Mouse (Mus musculus) forebrain, embryonic 16.5 days (tissue): ENCODE data around the gene Olfr458. TPM values are rescaled to one million over a fixed set of nuclear protein-coding genes. Genes with fewer than 3 reads are reported as not detected.

Experiments
- ATAC-seq: fragments of 200-750 bp; cut with Nextera tagmentation; 2 replicates; pipeline ENCODE4 v1.8.0; 2017; ENCODE audit warnings: mild to moderate bottlenecking, moderate library complexity
- H3K27ac ChIP-seq: fragments of 300-500 bp; sonication (generic); 2 replicates; pipeline ENCODE4 v1.5.1; 2014; ENCODE audit warnings: low read length, control low read depth
- H3K27me3 ChIP-seq: fragments of 300-500 bp; sonication (generic); replicated peaks from 2 replicates; pipeline ENCODE4 v1.6.1; 2014; ENCODE audit warnings: low read length; ENCODE audit not compliant: control insufficient read depth, insufficient read depth
- H3K36me3 ChIP-seq: fragments of 300-500 bp; sonication (generic); 2 replicates; pipeline ENCODE4 v1.6.1; 2014; ENCODE audit not compliant: control insufficient read depth, insufficient read depth
- H3K4me1 ChIP-seq: fragments of 300-500 bp; sonication (generic); replicated peaks from 2 replicates; pipeline ENCODE4 v1.6.1; 2014; ENCODE audit warnings: low read length; ENCODE audit not compliant: control insufficient read depth, insufficient read depth
- H3K4me2 ChIP-seq: fragments of 300-500 bp; sonication (generic); 2 replicates; pipeline ENCODE4 v1.6.1; 2014; ENCODE audit warnings: mild to moderate bottlenecking, low read length, control low read depth
- H3K4me3 ChIP-seq: fragments of 300-500 bp; sonication (generic); replicated peaks from 2 replicates; pipeline ENCODE4 v1.5.1; 2014; ENCODE audit warnings: mild to moderate bottlenecking, low read length, control low read depth
- H3K9ac ChIP-seq: fragments of 300-500 bp; sonication (generic); replicated peaks from 2 replicates; pipeline ENCODE4 v1.6.1; 2014; ENCODE audit warnings: low read depth, low read length, control low read depth
- H3K9me3 ChIP-seq: fragments of 300-500 bp; sonication (generic); 2 replicates; pipeline ENCODE4 v1.6.1; 2016; ENCODE audit warnings: low read length; ENCODE audit not compliant: control insufficient read depth
- WGBS: fragments of 180-500 bp; shearing (Covaris S2); extraction: QIAGEN DNeasy Blood & Tissue Kit; methylation state at CpG from one replicate; pipeline ENCODE4 v1.1.7; 2014; 5-methylcytosine and 5-hydroxymethylcytosine counted together
- polyA plus RNA-seq: library from polyadenylated mRNA; unstranded; fragments of >200 nt; fragmentation: Nextera tagmentation; extraction: Ambion mirVana; gene quantifications from 2 replicates; pipeline ENCODE4 v1.2.1, GENCODE M21; 2015

Gene Olfr458
- polyA plus RNA-seq, 1 experiment from 2014 or later = not detected

DNA sequence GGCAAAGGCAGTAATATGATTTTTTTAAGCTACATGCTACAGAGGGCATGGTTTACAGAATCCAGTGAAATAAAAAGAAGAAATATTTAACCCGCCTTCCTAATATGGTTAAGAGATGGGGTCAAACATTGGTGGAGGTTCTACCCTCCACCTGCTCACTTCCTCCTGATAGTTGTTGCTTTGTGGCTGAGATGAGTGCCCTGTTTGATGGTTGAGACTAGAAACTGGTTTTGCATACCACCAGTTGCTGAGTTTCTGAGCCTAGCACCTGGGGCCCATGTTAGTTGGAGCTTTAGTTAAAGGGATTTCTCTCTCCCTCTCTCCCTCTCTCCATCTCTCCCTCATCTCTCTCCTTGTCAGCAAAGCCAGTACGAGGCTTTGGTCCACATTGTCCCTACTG lies 17.6 kb downstream of the Olfr458 start:
- H3K36me3 ChIP-seq = no peaks in the 10 kb centered on the region
- no peak overlapping the region for H3K27ac ChIP-seq
- no peak overlapping the region for H3K9ac ChIP-seq
- no peaks in the 10 kb centered on the region for H3K9me3 ChIP-seq
- H3K27me3 ChIP-seq = no peaks in the 10 kb centered on the region
- no peaks in the 10 kb centered on the region for H3K4me1 ChIP-seq
- no peak overlapping the region for H3K4me3 ChIP-seq
- whole genome bisulfite sequencing = 83% methylated on average over 2 of the region's 2 CpGs
- no peak overlapping the region for H3K4me2 ChIP-seq
- ATAC-seq = no peak

DNA sequence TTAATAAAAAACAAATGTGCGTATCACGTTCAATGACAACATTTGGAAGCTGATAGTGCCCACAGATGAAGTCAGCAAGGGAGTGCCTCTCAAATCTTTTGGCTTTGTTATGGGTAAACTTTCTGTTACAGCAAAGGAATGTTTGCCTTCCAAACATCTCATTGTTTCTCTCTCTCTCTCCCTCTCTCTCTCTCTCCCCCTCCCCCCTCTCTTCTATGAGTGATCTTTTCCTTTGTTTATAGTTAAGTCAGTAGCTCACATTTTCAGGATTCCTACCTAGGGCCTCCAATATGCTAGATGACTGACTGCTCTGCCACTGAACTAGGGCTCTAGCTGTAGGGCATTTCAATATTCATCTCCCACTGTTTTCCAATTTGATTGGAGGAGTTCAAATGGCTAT lies 20.5 kb downstream of the Olfr458 start:
- H3K9me3 ChIP-seq = no peaks in the 10 kb centered on the region
- no peaks in the 10 kb centered on the region for H3K4me1 ChIP-seq
- H3K9ac ChIP-seq = no peak overlapping the region
- no peaks in the 10 kb centered on the region for H3K36me3 ChIP-seq
- no peak overlapping the region for H3K27ac ChIP-seq
- H3K4me2 ChIP-seq = no peak overlapping the region
- no peak overlapping the region for H3K4me3 ChIP-seq
- no peak for ATAC-seq
- WGBS = 89% methylated on average over 2 of the region's 2 CpGs
- H3K27me3 ChIP-seq = no peaks in the 10 kb centered on the region

DNA sequence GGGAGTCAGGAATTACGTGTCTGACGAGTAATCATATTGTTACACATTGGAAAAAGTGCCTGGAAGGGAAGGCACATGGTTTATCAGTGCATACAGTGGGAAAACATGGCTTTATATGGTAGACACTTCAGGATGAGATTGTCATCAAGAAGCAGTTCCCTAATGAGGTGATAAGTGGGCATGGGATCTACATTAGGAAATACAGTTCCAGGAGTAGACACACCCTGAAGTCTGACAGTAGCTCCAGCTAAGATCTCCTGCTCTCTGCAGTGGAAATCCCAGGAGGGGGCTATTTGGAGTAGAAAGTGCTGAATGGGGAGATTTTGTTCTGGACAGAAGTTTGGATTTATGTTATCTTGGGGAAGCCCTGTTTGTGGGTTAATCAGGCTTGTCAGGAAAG lies 23.6 kb downstream of the Olfr458 start:
- Histone ChIP-seq H3K9me3 (no peaks in the 10 kb centered on the region), H3K4me1 (no peaks in the 10 kb centered on the region), H3K27ac (no peak overlapping the region), H3K9ac (no peak overlapping the region), H3K27me3 (no peaks in the 10 kb centered on the region), H3K36me3 (no peaks in the 10 kb centered on the region), H3K4me3 (no peak overlapping the region), H3K4me2 (no peak overlapping the region)
- ATAC-seq = no peak
- 86% methylated on average over 2 of the region's 2 CpGs for WGBS

DNA sequence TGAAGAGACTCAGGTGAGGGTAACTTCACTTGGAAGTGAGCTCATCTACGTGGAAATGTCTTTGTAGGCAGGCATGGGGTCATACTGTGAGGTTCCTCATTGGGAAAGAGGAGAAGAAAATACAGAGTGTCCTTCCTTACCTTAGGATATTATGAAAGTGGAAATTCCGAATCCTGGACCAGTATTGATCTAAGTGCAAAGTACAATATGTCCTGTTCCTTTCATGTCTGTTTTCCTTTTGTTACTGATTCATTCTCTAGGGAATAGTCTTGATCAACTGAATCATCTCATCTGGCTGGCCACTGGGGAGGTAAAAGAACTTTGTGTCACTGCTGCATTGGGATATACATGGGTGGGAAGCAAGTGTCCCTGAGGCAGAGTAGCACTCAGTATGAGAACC lies 29.5 kb downstream of the Olfr458 start:
- no peak for ATAC-seq
- Histone ChIP-seq H3K9me3 (no peaks in the 10 kb centered on the region), H3K4me1 (no peaks in the 10 kb centered on the region), H3K27me3 (no peaks in the 10 kb centered on the region), H3K9ac (no peak overlapping the region), H3K36me3 (no peaks in the 10 kb centered on the region), H3K27ac (no peak overlapping the region), H3K4me2 (no peak overlapping the region), H3K4me3 (no peak overlapping the region)
- 61% methylated on average over 2 of the region's 2 CpGs for WGBS

DNA sequence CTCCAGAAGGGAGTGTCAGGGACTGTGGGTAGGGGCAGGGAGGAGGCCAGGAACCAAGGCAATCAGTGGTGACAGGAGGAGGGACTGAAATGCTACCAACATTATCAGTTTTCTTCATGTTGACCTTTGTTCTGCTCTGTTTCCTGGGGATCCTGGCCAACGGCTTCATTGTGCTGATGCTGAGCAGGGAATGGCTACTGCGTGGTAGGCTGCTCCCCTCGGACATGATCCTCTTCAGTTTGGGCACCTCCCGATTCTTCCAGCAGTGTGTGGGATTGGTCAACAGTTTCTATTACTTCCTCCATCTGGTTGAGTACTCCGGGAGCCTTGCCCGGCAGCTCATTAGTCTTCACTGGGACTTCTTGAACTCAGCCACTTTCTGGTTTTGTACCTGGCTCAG lies 30.6 kb downstream of the Olfr458 start, which contains the start of gene Tas2r126:
Gene Tas2r126, plus strand, starts transcription at position 90 of the 400 bp plus-strand sequence.
- no peak within 1 kb of the TSS for H3K4me2 ChIP-seq
- no peak within 1 kb of the TSS for H3K4me3 ChIP-seq
- H3K9ac ChIP-seq = no peak within 1 kb of the TSS
- WGBS = 85% methylated on average over 6 of the region's 6 CpGs
- no peaks in the 10 kb centered on the region for H3K4me1 ChIP-seq
- H3K9me3 ChIP-seq = no peaks in the 10 kb centered on the region
- ATAC-seq = no peak
- H3K36me3 ChIP-seq = no peaks in the 10 kb centered on the region
- H3K27me3 ChIP-seq = no peaks in the 10 kb centered on the region
- no peak within 1 kb of the TSS for H3K27ac ChIP-seq

DNA sequence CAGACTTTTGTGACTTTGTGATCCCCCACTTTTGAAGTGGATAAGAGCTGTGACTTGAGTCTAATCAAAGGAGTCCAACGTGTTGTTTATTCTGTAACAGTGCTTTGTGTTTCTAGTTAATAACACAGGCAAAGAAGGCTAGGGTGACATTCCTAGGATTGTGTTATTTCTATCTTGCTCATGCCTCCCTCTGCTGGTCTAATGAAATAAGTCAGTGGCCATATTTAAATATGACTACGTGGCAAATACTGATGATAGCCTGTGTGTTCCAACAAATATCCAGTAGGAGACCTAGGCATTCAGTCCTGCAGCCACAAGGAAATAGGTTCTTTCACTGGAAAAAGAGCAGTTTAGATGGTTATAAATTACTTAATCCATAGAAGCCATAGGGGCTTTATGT lies 31.4 kb downstream of the Olfr458 start:
- Histone ChIP-seq H3K4me3 (no peak overlapping the region), H3K4me1 (no peaks in the 10 kb centered on the region), H3K27ac (no peak overlapping the region), H3K9me3 (no peaks in the 10 kb centered on the region), H3K36me3 (no peaks in the 10 kb centered on the region), H3K4me2 (no peak overlapping the region), H3K9ac (no peak overlapping the region), H3K27me3 (no peaks in the 10 kb centered on the region)
- WGBS = 60% methylated on average over 2 of the region's 2 CpGs
- ATAC-seq = no peak

DNA sequence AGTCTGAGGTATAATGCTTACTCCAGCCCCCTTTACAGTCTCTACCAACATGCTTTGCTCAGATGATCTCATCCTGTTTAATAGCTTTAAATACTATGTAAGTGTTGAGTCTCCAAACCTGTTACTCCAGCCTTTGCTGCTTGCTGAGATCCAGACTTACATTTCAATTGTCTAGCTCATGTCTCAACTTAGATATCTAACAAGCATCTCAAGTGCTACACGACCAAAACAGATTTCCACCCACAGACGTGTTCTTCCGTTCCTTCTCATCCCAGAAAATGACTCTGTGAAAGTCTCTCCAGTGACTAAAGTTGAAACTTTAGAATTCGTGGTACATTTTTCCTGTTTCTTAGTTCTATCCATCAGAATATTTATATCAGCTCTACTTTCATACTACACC lies 38.7 kb downstream of the Olfr458 start:
- H3K36me3 ChIP-seq = no peaks in the 10 kb centered on the region
- H3K27me3 ChIP-seq = no peaks in the 10 kb centered on the region
- WGBS = 86% methylated on average over 4 of the region's 4 CpGs
- H3K4me1 ChIP-seq = no peaks in the 10 kb centered on the region
- no peak overlapping the region for H3K27ac ChIP-seq
- no peak overlapping the region for H3K4me3 ChIP-seq
- H3K4me2 ChIP-seq = no peak overlapping the region
- no peaks in the 10 kb centered on the region for H3K9me3 ChIP-seq
- H3K9ac ChIP-seq = no peak overlapping the region
- no peak for ATAC-seq

DNA sequence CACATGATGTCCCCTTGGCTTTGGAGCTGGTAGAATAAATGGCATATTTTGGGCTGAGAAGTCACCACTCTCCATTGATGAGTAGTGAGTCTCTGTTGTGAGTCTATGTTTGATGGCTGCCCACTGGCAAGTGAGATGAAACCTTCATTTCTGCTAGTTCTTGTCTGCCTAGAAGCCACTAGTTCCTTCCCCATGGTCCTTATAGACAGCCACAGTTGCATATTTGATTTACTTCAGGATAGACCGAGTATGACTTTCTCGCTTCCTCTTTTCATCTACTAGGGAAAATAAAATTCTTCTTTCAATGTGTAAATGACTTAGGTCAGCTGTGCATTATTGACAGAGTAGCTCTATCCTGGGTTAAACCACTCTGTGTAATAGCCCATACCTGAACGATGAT lies 40.5 kb downstream of the Olfr458 start:
- no peaks in the 10 kb centered on the region for H3K4me1 ChIP-seq
- no peak overlapping the region for H3K9ac ChIP-seq
- H3K27ac ChIP-seq = no peak overlapping the region
- H3K9me3 ChIP-seq = no peaks in the 10 kb centered on the region
- no peak for ATAC-seq
- no peaks in the 10 kb centered on the region for H3K27me3 ChIP-seq
- H3K36me3 ChIP-seq = no peaks in the 10 kb centered on the region
- H3K4me2 ChIP-seq = no peak overlapping the region
- 95% methylated on average over 3 of the region's 3 CpGs for WGBS
- H3K4me3 ChIP-seq = no peak overlapping the region

DNA sequence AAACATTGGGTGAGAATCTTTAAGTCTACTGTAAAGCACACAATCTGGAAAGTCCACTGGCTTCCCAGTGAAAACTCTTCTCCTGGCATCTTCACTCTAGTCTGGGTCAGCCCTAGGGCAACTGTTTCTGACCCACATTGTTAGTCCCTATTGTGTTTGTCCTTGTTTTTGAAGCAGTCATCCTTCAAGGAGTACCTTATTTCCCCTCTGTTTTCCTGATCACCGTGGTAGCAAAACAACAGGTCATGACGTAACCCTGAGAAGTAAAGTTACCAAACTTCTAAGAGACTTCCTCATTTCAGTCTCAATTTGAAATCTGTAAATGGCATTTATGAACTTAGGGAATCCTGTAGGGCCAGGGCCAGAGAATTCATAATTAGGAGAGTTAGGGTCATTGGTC lies 43.6 kb downstream of the Olfr458 start:
- no peak for ATAC-seq
- no peak overlapping the region for H3K4me3 ChIP-seq
- H3K9ac ChIP-seq = no peak overlapping the region
- H3K4me2 ChIP-seq = no peak overlapping the region
- no peaks in the 10 kb centered on the region for H3K27me3 ChIP-seq
- no peak overlapping the region for H3K27ac ChIP-seq
- 88% methylated on average over 2 of the region's 2 CpGs for WGBS
- H3K4me1 ChIP-seq = no peaks in the 10 kb centered on the region
- H3K9me3 ChIP-seq = no peaks in the 10 kb centered on the region
- no peaks in the 10 kb centered on the region for H3K36me3 ChIP-seq

DNA sequence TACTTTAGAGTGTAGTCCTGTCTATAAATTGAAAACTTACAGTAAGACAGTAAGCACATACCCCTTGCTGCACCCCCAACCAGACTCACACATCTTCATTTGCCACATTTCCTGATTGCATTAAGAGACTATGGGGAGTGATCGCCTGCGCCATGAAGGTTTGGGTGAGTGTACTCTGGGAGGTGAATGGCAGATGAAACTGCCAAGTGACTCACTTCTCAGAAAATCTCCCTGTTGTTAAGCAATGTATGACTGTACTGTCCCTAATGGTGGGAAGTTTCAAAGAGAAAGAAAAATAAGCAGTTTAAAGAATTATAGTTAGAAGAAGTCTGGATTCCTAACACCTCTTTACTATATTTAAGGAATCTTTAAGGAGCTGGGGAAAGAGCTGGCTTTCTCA lies 45.6 kb downstream of the Olfr458 start:
- Histone ChIP-seq H3K27me3 (no peaks in the 10 kb centered on the region), H3K36me3 (no peaks in the 10 kb centered on the region), H3K27ac (no peak overlapping the region), H3K4me3 (no peak overlapping the region), H3K9ac (no peak overlapping the region), H3K4me2 (no peak overlapping the region), H3K4me1 (no peaks in the 10 kb centered on the region), H3K9me3 (no peaks in the 10 kb centered on the region)
- no peak for ATAC-seq
- 96% methylated on average over 2 of the region's 2 CpGs for WGBS
